Mouse (Mus musculus) urinary bladder, postnatal 10 days (tissue): Measurements from ENCODE around the gene Rmnd5b.

ENCODE experiments used
- DNase-seq: peaks from one replicate; pipeline ENCODE4 v3.0.0; 2022; ENCODE audit warnings: low spot score

The Rmnd5b gene

GRCm38 (mm10) chr11:51591168-51591567 is 44.5 kb downstream of the Rmnd5b start:
- no peak for DNase-seq

GRCm38 (mm10) chr11:51590002-51590401 is 45.7 kb downstream of the Rmnd5b start:
- no peak for DNase-seq

DNA sequence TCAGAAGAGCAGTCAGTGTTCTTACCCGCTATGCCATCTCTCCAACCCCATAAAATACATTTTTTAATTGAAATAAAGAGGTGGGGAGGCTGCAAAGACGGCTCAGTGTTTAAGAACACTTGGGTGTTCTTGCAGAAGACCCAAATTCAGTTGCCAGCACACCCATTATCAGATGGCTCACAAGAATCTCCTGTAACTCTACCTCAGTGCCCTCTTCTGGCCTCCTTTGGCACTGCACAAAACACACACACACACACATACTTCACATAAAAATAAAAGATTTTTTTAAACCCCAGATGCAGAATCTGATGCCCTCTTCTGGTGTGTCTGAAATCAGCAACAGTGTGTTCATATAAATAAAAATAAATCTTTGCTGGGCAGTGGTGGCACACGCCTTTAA is 46.9 kb downstream of the Rmnd5b start:
- DNase-seq = no peak

DNA sequence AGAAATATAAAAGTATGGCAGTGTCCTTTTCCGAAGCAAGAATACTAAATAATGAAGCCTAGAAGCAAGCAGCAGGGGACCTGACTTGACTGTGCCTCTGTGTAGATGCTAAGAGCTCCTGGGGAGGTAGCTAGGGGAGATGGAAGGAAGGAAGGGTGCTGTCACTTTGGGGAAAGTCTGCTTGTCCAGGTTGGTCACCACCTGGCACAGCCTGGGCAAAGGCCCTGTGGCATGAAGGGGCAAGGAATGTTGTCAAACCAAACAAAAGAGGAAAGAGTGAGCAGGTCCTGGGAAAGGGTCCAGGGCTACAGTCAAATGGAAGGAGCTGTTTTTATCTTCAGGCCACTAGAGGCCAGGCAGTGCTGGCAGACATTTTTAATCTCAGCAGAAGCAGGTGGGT is 48.6 kb downstream of the Rmnd5b start:
- DNase-seq = no peak

- DNase-seq = no peak
These were observed 49.3 kb downstream of the Rmnd5b start for GRCm38 (mm10) chr11:51586411-51586810.

- DNase-seq = no peak
These were observed 50.0 kb downstream of the Rmnd5b start for GRCm38 (mm10) chr11:51585608-51586252.

- DNase-seq = peak; percentile 93
These were observed 51.1 kb downstream of the Rmnd5b start, which contains the start of gene Phykpl for GRCm38 (mm10) chr11:51584431-51585248. Gene Phykpl (plus strand): TSS chr11:51584757.

DNA sequence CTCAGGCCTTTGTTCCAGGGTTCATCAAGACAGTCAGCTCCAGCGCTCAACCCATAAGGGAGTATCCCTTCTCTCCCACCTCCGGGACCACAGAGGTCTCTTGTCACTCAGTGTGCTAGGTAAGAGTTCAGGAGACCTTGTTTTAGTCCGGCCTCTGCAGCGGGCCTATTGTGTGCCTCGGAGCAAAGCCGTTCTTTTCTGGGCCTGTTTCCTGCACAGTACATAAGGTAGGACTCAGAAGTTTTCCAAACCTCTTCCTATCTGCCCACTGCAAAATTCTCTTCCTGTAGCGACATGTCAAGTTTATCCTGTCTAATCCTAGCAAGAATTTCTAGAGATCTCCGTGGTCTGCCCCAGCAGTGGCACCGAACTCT is 51.7 kb downstream of the Rmnd5b start:
- no peak for DNase-seq

- DNase-seq = no peak
These were observed 53.0 kb downstream of the Rmnd5b start for GRCm38 (mm10) chr11:51582713-51583112.

DNA sequence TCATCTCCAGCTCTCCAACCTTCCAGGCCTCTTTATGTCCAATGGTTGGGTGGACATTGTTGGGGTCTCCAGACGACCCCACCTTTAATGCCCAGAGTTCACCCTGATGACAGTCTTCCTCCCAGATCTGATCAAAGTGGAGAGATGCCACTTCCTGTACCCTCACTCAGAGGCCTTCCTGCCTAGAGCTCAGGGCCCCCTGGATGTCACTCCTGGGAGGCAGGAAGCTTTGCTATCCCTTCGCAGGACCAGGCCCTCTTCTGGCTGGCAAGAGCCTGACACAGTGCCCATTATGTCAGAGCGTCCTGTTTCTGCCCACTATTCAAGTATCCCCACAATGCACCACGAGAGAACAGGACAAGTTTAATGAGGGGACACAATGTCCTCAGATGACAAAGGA is 56.7 kb downstream of the Rmnd5b start:
- no peak for DNase-seq

GRCm38 (mm10) chr11:51577587-51577986 is 58.1 kb downstream of the Rmnd5b start:
- DNase-seq = no peak

- no peak for DNase-seq
These were observed 59.2 kb downstream of the Rmnd5b start for GRCm38 (mm10) chr11:51576454-51576853.
